In the genomic region with DNA sequence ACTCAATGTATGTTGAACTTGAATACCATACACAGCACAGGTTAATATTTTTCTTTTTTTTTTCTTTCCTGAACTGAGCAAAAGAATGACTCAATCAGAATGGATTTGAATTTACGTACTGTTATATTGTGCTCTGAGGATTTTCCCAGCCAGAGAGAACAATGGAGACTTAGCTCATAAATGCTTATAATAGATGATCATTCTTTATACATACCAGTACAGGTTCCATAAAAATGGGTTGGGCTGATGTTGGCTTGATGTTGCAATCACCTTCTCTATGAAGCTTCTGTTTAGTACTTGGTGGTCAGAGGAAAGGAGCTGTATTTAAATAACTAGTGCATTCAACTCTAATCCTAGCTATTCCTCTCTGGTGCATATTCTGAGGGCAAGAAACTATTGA, we compare ENCODE assay signal across 33 mouse cellular contexts.
"Had no signal": no experiment of that assay in that cellular context is flagged by ENCODE, and none has a peak within 500 bp of the region (broad histone marks: within the 10 kb centered on the region; RNA-seq: fewer than 3 reads in every experiment).

No protein-coding gene starts in this region.

- H3K36me3 ChIP-seq: heart, embryonic 10.5 days; heart, embryonic 12.5 days; heart, embryonic 13.5 days; heart, embryonic 15.5 days; hindbrain, embryonic 10.5 days; hindbrain, embryonic 12.5 days; hindbrain, embryonic 13.5 days; hindbrain, embryonic 15.5 days had no signal

- H3K27ac ChIP-seq: heart, embryonic 10.5 days; hindbrain, embryonic 10.5 days; hindbrain, embryonic 12.5 days; hindbrain, embryonic 13.5 days; hindbrain, embryonic 14.5 days; hindbrain, embryonic 15.5 days; hindbrain, postnatal 0 days; kidney, postnatal 0 days; layer of hippocampus, adult 2 months; left cerebral cortex, adult 2 months had no signal

- H3K9me3 ChIP-seq: heart, embryonic 10.5 days; heart, embryonic 13.5 days; heart, embryonic 15.5 days; hindbrain, embryonic 10.5 days; hindbrain, embryonic 12.5 days; hindbrain, embryonic 15.5 days had no signal

- H3K4me3 ChIP-seq: heart, adult 2 months; heart, embryonic 10.5 days; heart, embryonic 12.5 days; heart, embryonic 13.5 days; heart, embryonic 15.5 days; hindbrain, embryonic 10.5 days; hindbrain, embryonic 12.5 days; hindbrain, embryonic 13.5 days; hindbrain, embryonic 15.5 days; layer of hippocampus, adult 2 months; left cerebral cortex, adult 2 months had no signal

- H3K27me3 ChIP-seq: heart, embryonic 12.5 days; heart, embryonic 13.5 days; heart, embryonic 15.5 days; hindbrain, embryonic 12.5 days; hindbrain, embryonic 13.5 days; hindbrain, embryonic 15.5 days had no signal

- DNase-seq: heart, adult 2 months; heart, postnatal 10 days; heart, postnatal 14 days; heart, postnatal 36 days; heart, postnatal 4 days; kidney, adult 11 months; kidney, adult 18-20 months; kidney, adult 2 months; kidney, adult 8-10 months; kidney, adult 9 months; kidney, postnatal 10 days; kidney, postnatal 14 days; kidney, postnatal 25 days; kidney, postnatal 36 days; kidney, postnatal 4 days; layer of hippocampus, adult 9-11 months; layer of hippocampus, postnatal 36 days had no signal

- H3K4me1 ChIP-seq: hindbrain, embryonic 12.5 days had no signal

- H3K9ac ChIP-seq: heart, embryonic 12.5 days; heart, embryonic 13.5 days; heart, embryonic 15.5 days; hindbrain, embryonic 12.5 days; hindbrain, embryonic 13.5 days; hindbrain, embryonic 14.5 days; hindbrain, embryonic 15.5 days had no signal

- H3K4me2 ChIP-seq: heart, embryonic 11.5 days; heart, embryonic 12.5 days; heart, embryonic 13.5 days; heart, embryonic 15.5 days; hindbrain, embryonic 12.5 days; hindbrain, embryonic 13.5 days; hindbrain, embryonic 14.5 days; hindbrain, embryonic 15.5 days had no signal

- ATAC-seq: hindbrain, embryonic 16.5 days; hindbrain, postnatal 0 days; inflammation-experienced regulatory T-cells, adult 6 months had no signal
